Mouse (Mus musculus) cerebellum, adult 9-10 months (tissue): Measurements from ENCODE around the gene BC117090.
"Not testable (repeated sequence)": the region's sequence is repeated elsewhere in the genome, so short reads cannot be mapped to it uniquely, and the experiment has no call there.

Source experiments
- DNase-seq: peaks from one replicate; pipeline ENCODE4 v3.0.0; 2022

The BC117090 gene

DNA sequence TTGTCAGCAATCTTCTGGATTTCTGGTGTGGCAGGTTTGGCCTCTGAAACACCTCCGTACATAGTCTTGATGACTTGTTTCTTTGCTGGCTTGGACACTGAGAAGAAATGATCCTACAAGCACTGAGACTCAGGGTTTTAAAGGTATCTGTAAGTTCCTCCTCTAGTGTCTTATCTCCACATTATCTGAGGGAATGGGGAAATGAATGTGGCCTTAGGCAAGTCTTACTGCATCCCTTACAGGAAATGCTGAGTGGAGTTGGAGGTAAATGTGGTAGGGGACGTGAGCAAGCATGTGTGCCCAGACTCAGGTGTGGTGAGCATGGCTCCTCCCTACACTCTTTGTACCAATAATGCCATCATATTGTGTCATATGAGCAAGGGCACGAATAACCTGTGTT is at the start of gene BC117090:
BC117090 (minus strand) TSS at position 101 of the 400 bp plus-strand sequence.
- no peak for DNase-seq

DNA sequence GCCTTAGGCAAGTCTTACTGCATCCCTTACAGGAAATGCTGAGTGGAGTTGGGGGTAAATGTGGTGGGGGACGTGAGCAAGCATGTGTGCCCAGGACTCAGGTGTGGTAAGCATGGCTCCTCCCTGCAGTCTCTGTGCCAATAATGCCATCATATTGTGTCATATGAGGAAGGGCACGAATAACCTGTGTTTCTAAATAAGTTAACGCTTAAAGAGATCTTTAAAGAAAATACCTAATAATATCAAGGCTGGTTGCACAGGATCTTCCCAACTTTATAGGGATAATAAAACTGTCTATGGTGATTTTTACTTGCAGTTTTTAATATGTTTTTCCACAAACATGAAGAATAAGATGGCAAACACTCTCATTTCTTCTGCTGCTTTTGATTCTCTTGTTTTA is 33.5 kb upstream of the BC117090 start, which contains the start of gene BC100530:
BC100530 (minus strand) TSS at position 101 of the 400 bp plus-strand sequence.
- DNase-seq: not testable (repeated sequence)

DNA sequence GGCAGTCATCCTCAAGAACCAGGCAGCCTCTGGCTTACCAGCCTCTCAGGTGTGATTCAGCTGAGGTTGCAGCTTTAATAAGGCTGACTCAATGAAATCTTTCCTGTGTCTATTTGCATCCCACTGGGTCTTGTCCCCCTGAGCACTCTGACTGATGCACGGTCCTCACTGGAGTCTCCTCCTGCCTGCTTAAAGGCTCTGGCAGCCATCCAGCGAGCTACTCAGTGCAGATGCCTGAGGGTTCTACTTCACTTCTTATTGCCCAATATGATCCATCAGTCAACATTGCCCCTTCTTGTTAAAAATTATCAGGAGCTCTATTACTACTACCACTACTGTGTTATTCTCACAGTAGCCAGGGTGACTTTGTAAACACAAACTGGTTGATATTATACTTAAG is 3.0 kb upstream of the BC117090 start:
- DNase-seq: no peak

DNA sequence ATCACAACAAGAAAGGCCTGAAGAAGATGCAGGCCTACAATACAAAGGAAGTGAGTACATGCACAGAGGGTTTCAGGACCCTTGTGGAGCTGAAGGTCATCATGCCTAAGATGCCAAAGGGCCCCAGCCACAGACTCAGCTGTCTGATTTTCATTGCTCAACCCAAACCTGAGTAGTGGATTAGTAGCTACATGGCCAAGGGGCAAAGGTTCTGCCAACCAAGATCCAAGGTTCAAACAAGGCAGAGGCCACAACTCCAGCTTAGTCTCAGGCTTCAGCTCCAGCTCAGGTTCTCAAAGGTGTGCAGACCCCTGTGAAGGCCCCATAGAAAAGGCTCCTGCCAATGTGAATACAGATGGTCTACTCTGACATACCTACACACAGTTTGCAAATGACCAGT is 14.8 kb downstream of the BC117090 start:
- DNase-seq: no peak

DNA sequence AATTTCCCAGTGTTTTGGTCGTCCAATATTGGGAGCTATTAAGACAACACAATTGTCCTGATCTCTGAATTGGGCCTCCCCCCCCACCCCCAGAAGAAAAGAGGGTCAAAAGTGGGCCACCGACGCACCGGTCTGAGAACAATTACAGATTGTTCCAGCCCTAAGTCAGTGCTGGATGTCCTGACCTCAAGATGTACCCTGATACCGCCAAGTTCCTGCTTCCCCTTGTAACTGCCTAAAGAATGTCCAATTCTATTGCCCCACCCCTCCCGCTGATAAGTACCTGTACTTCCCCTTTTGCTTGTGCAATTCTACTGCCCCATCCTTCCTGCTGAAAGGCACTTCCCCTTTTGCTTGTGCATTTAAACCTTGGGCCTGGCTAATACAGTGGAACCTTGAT is 18.0 kb downstream of the BC117090 start:
- not testable (repeated sequence) for DNase-seq

DNA sequence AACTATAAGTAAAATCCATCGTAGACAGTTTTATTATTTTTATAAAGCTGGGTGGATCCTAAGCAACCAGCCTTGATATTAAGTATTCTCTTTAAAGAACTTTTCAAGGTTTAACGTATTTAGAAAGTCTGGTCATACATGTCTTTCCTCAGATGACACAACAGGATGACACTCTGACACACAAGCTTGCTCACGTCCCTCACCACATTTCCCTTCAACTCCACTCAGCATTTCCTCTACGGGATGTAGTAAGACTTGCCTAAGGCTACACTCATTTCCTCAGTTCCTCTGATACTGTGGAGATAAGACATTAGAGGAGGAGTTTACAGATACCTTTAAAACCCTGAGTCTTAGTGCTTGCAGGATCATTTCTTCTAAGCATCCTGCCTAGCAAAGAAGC is 26.5 kb downstream of the BC117090 start:
- DNase-seq: no peak

DNA sequence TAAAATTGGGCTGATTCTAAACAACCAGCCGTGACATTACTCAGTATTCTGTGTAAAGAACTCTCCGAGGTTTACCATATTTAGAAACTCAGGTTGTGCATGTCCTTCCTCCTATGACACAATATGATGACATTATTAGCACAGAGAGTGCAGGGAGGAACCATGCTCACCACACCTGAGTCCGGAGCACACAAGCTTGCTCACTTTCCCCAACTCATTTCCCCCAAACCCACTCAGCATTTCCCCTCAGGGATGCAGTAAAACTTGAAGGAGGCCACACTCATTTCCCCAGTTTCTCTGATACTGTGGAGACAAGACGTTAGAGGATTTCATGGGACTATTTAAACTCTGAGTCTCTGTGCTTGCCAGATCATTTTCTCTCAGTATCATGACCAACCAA is 45.0 kb downstream of the BC117090 start:
- no peak for DNase-seq

DNA sequence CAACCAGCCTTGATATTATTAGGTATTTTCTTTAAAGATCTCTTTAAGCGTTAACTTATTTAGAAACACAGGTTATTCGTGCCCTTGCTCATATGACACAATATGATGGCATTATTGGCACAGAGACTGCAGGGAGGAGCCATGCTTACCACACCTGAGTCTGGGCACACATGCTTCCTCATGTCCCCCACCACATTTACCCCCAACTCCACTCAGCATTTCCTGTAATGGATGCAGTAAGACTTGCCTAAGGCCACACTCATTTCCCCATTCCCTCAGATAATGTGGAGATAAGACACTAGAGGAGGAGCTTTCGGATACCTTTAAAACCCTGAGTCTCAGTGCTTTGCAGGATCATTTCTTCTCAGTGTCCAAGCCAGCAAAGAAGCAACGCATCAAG is 57.3 kb downstream of the BC117090 start, which contains the start of gene Stfa1:
Stfa1 (plus strand) TSS at position 156 of the 400 bp plus-strand sequence.
- DNase-seq: not testable (repeated sequence)
